Mouse (Mus musculus) megakaryocyte-erythroid progenitor cell, adult 5-6 weeks (primary cell): ENCODE results near the gene Bicc1. TPM values are rescaled to one million over a fixed set of nuclear protein-coding genes. Genes with fewer than 3 reads are reported as not detected.

Source experiments
- ATAC-seq: replicated peaks from 2 replicates; pipeline ENCODE4 v1.8.0; 2016; ENCODE audit warnings: mild to moderate bottlenecking, inconsistent platforms; ENCODE audit not compliant: severe bottlenecking, poor library complexity, low FRiP score, low TSS enrichment
- total RNA-seq, 2 experiments: library from RNA; stranded (forward) in 1 of 2; stranded (reverse) in 1 of 2; fragments of 200-1000, 215-1000 nt in 1 of 2; fragments of >200 nt in 1 of 2; fragmentation: Nextera tagmentation in 1 of 2; gene quantifications; 2 replicates each; pipeline ENCODE4 v1.2.3; 2014 to 2017

Bicc1 gene
- total RNA-seq, 2 experiments from 2014 or later = not detected

GRCm38 (mm10) chr10:71127278-71127950, 32.1 kb downstream of the Bicc1 start:
- ATAC-seq = no peak

GRCm38 (mm10) chr10:71123974-71124373, 35.5 kb downstream of the Bicc1 start:
- no peak for ATAC-seq

- no peak for ATAC-seq
Measured at GRCm38 (mm10) chr10:71123395-71123794, 36.1 kb downstream of the Bicc1 start.

- no peak for ATAC-seq
Measured at GRCm38 (mm10) chr10:71122480-71122879, 37.0 kb downstream of the Bicc1 start.

GRCm38 (mm10) chr10:71120769-71121165, 38.7 kb downstream of the Bicc1 start:
- ATAC-seq = no peak

GRCm38 (mm10) chr10:71120121-71120768, 39.3 kb downstream of the Bicc1 start:
- no peak for ATAC-seq

GRCm38 (mm10) chr10:71119120-71119847, 40.2 kb downstream of the Bicc1 start:
- no peak for ATAC-seq

GRCm38 (mm10) chr10:71117766-71118165, 41.7 kb downstream of the Bicc1 start:
- ATAC-seq = no peak

- no peak for ATAC-seq
Measured at GRCm38 (mm10) chr10:71114260-71114920, 45.1 kb downstream of the Bicc1 start.

GRCm38 (mm10) chr10:71106491-71107205, 52.9 kb downstream of the Bicc1 start:
- ATAC-seq = no peak

- ATAC-seq = no peak
Measured at GRCm38 (mm10) chr10:71104791-71105190, 54.7 kb downstream of the Bicc1 start.

- no peak for ATAC-seq
Measured at GRCm38 (mm10) chr10:71100815-71101499, 58.5 kb downstream of the Bicc1 start.

- no peak for ATAC-seq
Measured at GRCm38 (mm10) chr10:71094707-71095254, 64.7 kb downstream of the Bicc1 start.

- no peak for ATAC-seq
Measured at GRCm38 (mm10) chr10:71093312-71093711, 66.2 kb downstream of the Bicc1 start.

GRCm38 (mm10) chr10:71087359-71087716, 72.2 kb downstream of the Bicc1 start:
- no peak for ATAC-seq

- no peak for ATAC-seq
Measured at GRCm38 (mm10) chr10:71086571-71087358, 72.7 kb downstream of the Bicc1 start.

GRCm38 (mm10) chr10:71082986-71083385, 76.5 kb downstream of the Bicc1 start:
- ATAC-seq = no peak

- no peak for ATAC-seq
Measured at GRCm38 (mm10) chr10:71078856-71079255, 80.6 kb downstream of the Bicc1 start.
